Comparison of ENCODE assay signal across 26 mouse cellular contexts in genomic region chr8:26304566-26304965, GRCm38 (mm10).
DNase-seq lines count a peak whose midpoint lies in the region; ATAC-seq lines count a peak whose summit lies in the region.
"Had no signal": no experiment of that assay in that cellular context is flagged by ENCODE, and none has a peak within 500 bp of the region (broad histone marks: within the 10 kb centered on the region; RNA-seq: fewer than 3 reads in every experiment).

No protein-coding gene starts in this region.

- H3K9ac ChIP-seq in forebrain, embryonic 16.5 days (replicated peaks; ENCODE audit: low read depth, low read length), result no peak overlapping the region
- H3K9ac ChIP-seq in forebrain, embryonic 11.5 days (ENCODE audit: low read length), result no peak overlapping the region
- no peak overlapping the region for H3K9ac ChIP-seq in kidney, embryonic 16.5 days (replicated peaks; ENCODE audit: low read length)
- H3K9ac ChIP-seq in hindbrain, embryonic 13.5 days, result no peak overlapping the region
- H3K9ac ChIP-seq in neural tube, embryonic 13.5 days, result no peak overlapping the region
- H3K9ac ChIP-seq: embryonic facial prominence, embryonic 15.5 days; hindbrain, embryonic 15.5 days; intestine, embryonic 15.5 days; liver, embryonic 14.5 days had no signal

- no peak overlapping the region for H3K4me2 ChIP-seq in forebrain, embryonic 16.5 days (ENCODE audit: low read length)
- no peak overlapping the region for H3K4me2 ChIP-seq in forebrain, embryonic 11.5 days (ENCODE audit: low read depth, low read length, severe bottlenecking)
- H3K4me2 ChIP-seq in kidney, embryonic 16.5 days (replicated peaks; ENCODE audit: low read depth, low read length), result no peak overlapping the region
- H3K4me2 ChIP-seq in hindbrain, embryonic 13.5 days, result no peak overlapping the region
- no peak overlapping the region for H3K4me2 ChIP-seq in neural tube, embryonic 13.5 days
- H3K4me2 ChIP-seq: embryonic facial prominence, embryonic 15.5 days; hindbrain, embryonic 15.5 days; intestine, embryonic 15.5 days had no signal

- H3K36me3 ChIP-seq in forebrain, embryonic 16.5 days (ENCODE audit: control insufficient read depth, insufficient read depth), result no peaks in the 10 kb centered on the region
- no peaks in the 10 kb centered on the region for H3K36me3 ChIP-seq in forebrain, embryonic 11.5 days (ENCODE audit: control insufficient read depth, insufficient read depth, low read length)
- H3K36me3 ChIP-seq in kidney, embryonic 16.5 days (ENCODE audit: insufficient read depth, low read length), result no peaks in the 10 kb centered on the region
- no peaks in the 10 kb centered on the region for H3K36me3 ChIP-seq in hindbrain, embryonic 13.5 days
- H3K36me3 ChIP-seq in neural tube, embryonic 13.5 days, result no peaks in the 10 kb centered on the region
- H3K36me3 ChIP-seq: embryonic facial prominence, embryonic 10.5 days; embryonic facial prominence, embryonic 15.5 days; hindbrain, embryonic 15.5 days; intestine, embryonic 15.5 days had no signal

- no peak overlapping the region for H3K4me3 ChIP-seq in forebrain, embryonic 16.5 days (replicated peaks; ENCODE audit: low read length)
- no peak overlapping the region for H3K4me3 ChIP-seq in forebrain, embryonic 11.5 days (ENCODE audit: low read depth, low read length)
- H3K4me3 ChIP-seq in kidney, embryonic 16.5 days (ENCODE audit: low read length), result no peak overlapping the region
- H3K4me3 ChIP-seq in hindbrain, embryonic 13.5 days, result no peak overlapping the region
- no peak overlapping the region for H3K4me3 ChIP-seq in neural tube, embryonic 13.5 days
- H3K4me3 ChIP-seq: embryonic facial prominence, embryonic 10.5 days; embryonic facial prominence, embryonic 15.5 days; gastrocnemius, adult 2 months; hindbrain, embryonic 15.5 days; intestine, embryonic 15.5 days had no signal

- peaks cover 13% of the 10 kb centered on the region for H3K4me1 ChIP-seq in forebrain, embryonic 16.5 days (replicated peaks; ENCODE audit: control insufficient read depth, insufficient read depth, low read length)
- H3K4me1 ChIP-seq in forebrain, embryonic 11.5 days (replicated peaks; ENCODE audit: control insufficient read depth, insufficient read depth, low read length), result no peaks in the 10 kb centered on the region
- peaks cover 31% of the 10 kb centered on the region for H3K4me1 ChIP-seq in kidney, embryonic 16.5 days (ENCODE audit: insufficient read depth, low read length)
- H3K4me1 ChIP-seq in hindbrain, embryonic 13.5 days (replicated peaks), result peaks cover 35% of the 10 kb centered on the region
- peaks cover 34% of the 10 kb centered on the region for H3K4me1 ChIP-seq in neural tube, embryonic 13.5 days (replicated peaks)

- WGBS in forebrain, embryonic 16.5 days, result 55% methylated on average over 6 of the region's 6 CpGs
- WGBS in forebrain, embryonic 11.5 days, result 90% methylated on average over 6 of the region's 6 CpGs
- WGBS in kidney, embryonic 16.5 days, result 57% methylated on average over 6 of the region's 6 CpGs
- 38% methylated on average over 6 of the region's 6 CpGs for WGBS in hindbrain, embryonic 13.5 days
- WGBS in neural tube, embryonic 13.5 days, result 65% methylated on average over 6 of the region's 6 CpGs

- no peaks in the 10 kb centered on the region for H3K27me3 ChIP-seq in forebrain, embryonic 16.5 days (replicated peaks; ENCODE audit: control insufficient read depth, insufficient read depth, low read length)
- no peaks in the 10 kb centered on the region for H3K27me3 ChIP-seq in forebrain, embryonic 11.5 days (ENCODE audit: control insufficient read depth, insufficient read depth, low read length)
- H3K27me3 ChIP-seq in kidney, embryonic 16.5 days (ENCODE audit: insufficient read depth, low read length), result peaks cover 3% of the 10 kb centered on the region; the same call in 1 of the 2 replicates
- peaks cover 25% of the 10 kb centered on the region for H3K27me3 ChIP-seq in hindbrain, embryonic 13.5 days
- no peaks in the 10 kb centered on the region; the same call in 1 of the 2 replicates for H3K27me3 ChIP-seq in neural tube, embryonic 13.5 days
- H3K27me3 ChIP-seq: embryonic facial prominence, embryonic 15.5 days; intestine, embryonic 15.5 days had no signal

- H3K9me3 ChIP-seq in forebrain, embryonic 16.5 days (ENCODE audit: control insufficient read depth, low read length), result no peaks in the 10 kb centered on the region
- H3K9me3 ChIP-seq in forebrain, embryonic 11.5 days (ENCODE audit: control insufficient read depth, low read length), result no peaks in the 10 kb centered on the region
- no peaks in the 10 kb centered on the region for H3K9me3 ChIP-seq in kidney, embryonic 16.5 days (ENCODE audit: low read length)
- no peaks in the 10 kb centered on the region for H3K9me3 ChIP-seq in hindbrain, embryonic 13.5 days
- H3K9me3 ChIP-seq in neural tube, embryonic 13.5 days, result no peaks in the 10 kb centered on the region
- H3K9me3 ChIP-seq: embryonic facial prominence, embryonic 10.5 days; embryonic facial prominence, embryonic 15.5 days; hindbrain, embryonic 15.5 days; intestine, embryonic 15.5 days had no signal

- DNase-seq in forebrain, embryonic 11.5 days (ENCODE audit: low spot score), result no peak
- no peak for DNase-seq in kidney, adult 9 months
- DNase-seq in retina, embryonic 14.5 days (ENCODE audit: low spot score), result no peak
- DNase-seq: adrenal gland, postnatal 25 days; cerebellum, adult 11-12 months; gastrocnemius, adult 2 months; gastrocnemius, postnatal 36 days; heart, postnatal 14 days; kidney, adult 8-10 months; kidney, postnatal 25 days; liver; lung, adult 2 months; lung, postnatal 10 days; right cerebral cortex, postnatal 14 days; thymus, postnatal 14 days had no signal

- ATAC-seq in forebrain, embryonic 16.5 days, result peak; percentile 14; the same call in 1 of the 2 replicates
- no peak for ATAC-seq in forebrain, embryonic 11.5 days (replicated peaks; ENCODE audit: low FRiP score)
- 0 out of 2 replicates have a peak, but pooled peaks have one; percentile 19 for ATAC-seq in kidney, embryonic 16.5 days (ENCODE audit: low FRiP score, low TSS enrichment)
- peak; percentile 33; the same call in 1 of the 2 replicates for ATAC-seq in hindbrain, embryonic 13.5 days (ENCODE audit: low FRiP score)
- 0 out of 2 replicates have a peak, but pooled peaks have one; percentile 61 for ATAC-seq in neural tube, embryonic 13.5 days (ENCODE audit: low read depth)
- ATAC-seq: CD4-positive, CD25-positive, alpha-beta regulatory T cell, adult 4 months; intestine, embryonic 15.5 days had no signal

- peak overlapping the region; percentile 47; the same call in 1 of the 2 replicates for H3K27ac ChIP-seq in forebrain, embryonic 16.5 days (ENCODE audit: low read length)
- H3K27ac ChIP-seq in forebrain, embryonic 11.5 days (ENCODE audit: low read depth, low read length), result no peak overlapping the region
- H3K27ac ChIP-seq in kidney, embryonic 16.5 days (ENCODE audit: low read length), result no peak overlapping the region
- no peak overlapping the region for H3K27ac ChIP-seq in hindbrain, embryonic 13.5 days
- no peak overlapping the region for H3K27ac ChIP-seq in neural tube, embryonic 13.5 days (replicated peaks)
- H3K27ac ChIP-seq: embryonic facial prominence, embryonic 15.5 days; gastrocnemius, adult 2 months; hindbrain, embryonic 15.5 days; intestine, embryonic 15.5 days; liver, embryonic 14.5 days; macrophage had no signal
